Mouse (Mus musculus) forebrain, embryonic 14.5 days (tissue): Measurements from ENCODE around the gene Slc29a1. TPM values are rescaled to one million over a fixed set of nuclear protein-coding genes. Genes with fewer than 3 reads are reported as not detected.

Experiments used
- ATAC-seq: fragments of 200-750 bp; cut with Nextera tagmentation; 2 replicates; pipeline ENCODE4 v1.8.0; 2017; ENCODE audit warnings: mild to moderate bottlenecking, moderate library complexity
- DNase-seq: peaks from one replicate; pipeline ENCODE4 v3.0.0-alpha.2; 2015; ENCODE audit warnings: low spot score
- H3K27ac ChIP-seq: fragments of 300-500 bp; sonication (generic); 2 replicates; pipeline ENCODE4 v1.5.1; 2014; ENCODE audit warnings: low read depth, mild to moderate bottlenecking, control low read depth, low read length, moderate library complexity
- H3K27me3 ChIP-seq: fragments of 300-500 bp; sonication (generic); replicated peaks from 2 replicates; pipeline ENCODE4 v1.6.1; 2014; ENCODE audit warnings: low read length, control low read depth, mixed read lengths; ENCODE audit not compliant: control insufficient read depth, insufficient read depth
- H3K36me3 ChIP-seq: fragments of 300-500 bp; sonication (generic); 2 replicates; pipeline ENCODE4 v1.6.1; 2014; ENCODE audit warnings: low read length, control low read depth; ENCODE audit not compliant: control insufficient read depth, insufficient read depth
- H3K4me1 ChIP-seq: fragments of 300-500 bp; sonication (generic); 2 replicates; pipeline ENCODE4 v1.6.1; 2014; ENCODE audit warnings: antibody characterized with exemption, low read length, control low read depth; ENCODE audit not compliant: control insufficient read depth, insufficient read depth
- H3K4me2 ChIP-seq: fragments of 300-500 bp; sonication (generic); 2 replicates; pipeline ENCODE4 v1.6.1; 2014; ENCODE audit warnings: mild to moderate bottlenecking, control low read depth, low read length
- H3K4me3 ChIP-seq: fragments of 300-500 bp; sonication (generic); 2 replicates; pipeline ENCODE4 v1.5.1; 2014; ENCODE audit warnings: low read depth, low read length, control low read depth
- H3K9ac ChIP-seq: fragments of 300-500 bp; sonication (generic); 2 replicates; pipeline ENCODE4 v1.6.1; 2014; ENCODE audit warnings: mild to moderate bottlenecking, low read length, control low read depth, moderate library complexity
- H3K9me3 ChIP-seq: fragments of 300-500 bp; sonication (generic); replicated peaks from 2 replicates; pipeline ENCODE4 v1.6.1; 2016; ENCODE audit warnings: low read length, control low read depth, mixed read lengths; ENCODE audit not compliant: control insufficient read depth
- WGBS: fragments of 180-500 bp; shearing (Covaris S2); extraction: QIAGEN DNeasy Blood & Tissue Kit; methylation state at CpG from one replicate; pipeline ENCODE4 v1.1.7; 2014; 5-methylcytosine and 5-hydroxymethylcytosine counted together
- polyA plus RNA-seq: library from polyadenylated mRNA; unstranded; fragments of >200 nt; fragmentation: Nextera tagmentation; extraction: Ambion mirVana; gene quantifications from 2 replicates; pipeline ENCODE4 v1.2.1, GENCODE M21; 2014

Gene Slc29a1
- polyA plus RNA-seq, 1 experiment from 2014 or later = 53.0 TPM

DNA sequence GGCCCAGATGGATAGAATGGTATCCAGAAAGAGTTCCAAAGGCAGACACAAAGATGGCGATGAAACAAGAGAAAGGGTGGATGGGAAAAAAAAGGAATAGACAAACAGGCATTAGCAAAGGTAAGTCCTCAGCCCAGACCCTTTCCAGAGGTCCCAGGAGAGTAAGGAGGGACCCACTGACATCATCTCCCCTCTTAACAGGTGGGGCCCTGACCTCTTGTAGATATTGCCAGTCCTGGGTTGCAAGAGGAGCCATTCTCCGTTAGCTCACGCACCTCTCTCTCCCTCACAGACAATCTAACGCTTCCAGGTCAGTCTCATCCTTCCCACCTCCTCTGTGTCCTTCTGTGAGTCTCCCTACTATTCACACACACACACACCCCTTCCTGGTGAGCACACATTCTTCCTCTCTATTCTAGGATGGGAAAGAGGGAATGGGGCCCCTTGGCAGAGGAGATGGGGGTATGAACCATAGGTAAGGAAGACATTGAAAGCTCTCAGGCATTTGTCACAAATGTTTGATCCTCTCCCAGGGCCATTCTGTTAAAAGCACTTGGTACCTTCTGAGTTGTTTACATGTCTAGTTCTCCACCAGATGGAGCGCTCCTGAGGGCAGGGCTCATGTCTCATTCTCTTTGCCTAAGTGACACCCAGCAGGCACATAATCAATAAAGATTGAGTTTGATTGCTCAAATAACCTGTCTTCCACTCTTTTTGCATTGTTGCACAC is 51.8 kb downstream of the Slc29a1 start:
- peaks cover 31% of the 10 kb centered on the region for H3K4me1 ChIP-seq
- no peak for DNase-seq
- peaks cover 27% of the 10 kb centered on the region for H3K27me3 ChIP-seq
- peak overlapping the region; percentile 63 for H3K4me2 ChIP-seq
- H3K36me3 ChIP-seq = peaks cover 42% of the 10 kb centered on the region
- H3K27ac ChIP-seq = no peak overlapping the region
- WGBS = 80% methylated on average over 5 of the region's 5 CpGs
- no peaks in the 10 kb centered on the region for H3K9me3 ChIP-seq
- peak overlapping the region; percentile 88 for H3K4me3 ChIP-seq
- no peak overlapping the region for H3K9ac ChIP-seq
- no peak for ATAC-seq

- Histone ChIP-seq H3K4me2 (peak overlapping the region; percentile 63; the same call in 1 of the 2 replicates), H3K9me3 (no peaks in the 10 kb centered on the region), H3K36me3 (peaks cover 42% of the 10 kb centered on the region), H3K9ac (peak overlapping the region; percentile 22; the same call in 1 of the 2 replicates), H3K27me3 (peaks cover 27% of the 10 kb centered on the region), H3K27ac (no peak overlapping the region), H3K4me3 (no peak overlapping the region), H3K4me1 (peaks cover 31% of the 10 kb centered on the region)
- no peak for DNase-seq
- ATAC-seq = no peak
- WGBS = 71% methylated on average over 16 of the region's 16 CpGs
Observed at GRCm38 (mm10) chr17:45546941-45547340, 52.5 kb downstream of the Slc29a1 start.

GRCm38 (mm10) chr17:45545278-45545961 is 54.0 kb downstream of the Slc29a1 start:
- DNase-seq (no peak), ATAC-seq (no peak)
- Histone ChIP-seq H3K27me3 (peaks cover 27% of the 10 kb centered on the region), H3K4me2 (peak overlapping the region; percentile 30), H3K36me3 (peaks cover 42% of the 10 kb centered on the region), H3K9me3 (no peaks in the 10 kb centered on the region), H3K4me1 (peaks cover 31% of the 10 kb centered on the region), H3K27ac (no peak overlapping the region), H3K9ac (peak overlapping the region; percentile 41; the same call in 1 of the 2 replicates), H3K4me3 (no peak overlapping the region)
- WGBS = 12% methylated on average over 74 of the region's 74 CpGs

GRCm38 (mm10) chr17:45544873-45545277 is 54.5 kb downstream of the Slc29a1 start:
- Histone ChIP-seq H3K4me1 (peaks cover 31% of the 10 kb centered on the region), H3K9me3 (no peaks in the 10 kb centered on the region), H3K36me3 (peaks cover 42% of the 10 kb centered on the region), H3K27me3 (peaks cover 27% of the 10 kb centered on the region), H3K4me3 (no peak overlapping the region), H3K4me2 (peak overlapping the region; percentile 30), H3K9ac (peak overlapping the region; percentile 41; the same call in 1 of the 2 replicates), H3K27ac (no peak overlapping the region; the same call in 1 of the 2 replicates)
- WGBS = 5% methylated on average over 39 of the region's 46 CpGs
- no peak for ATAC-seq
- no peak for DNase-seq

DNA sequence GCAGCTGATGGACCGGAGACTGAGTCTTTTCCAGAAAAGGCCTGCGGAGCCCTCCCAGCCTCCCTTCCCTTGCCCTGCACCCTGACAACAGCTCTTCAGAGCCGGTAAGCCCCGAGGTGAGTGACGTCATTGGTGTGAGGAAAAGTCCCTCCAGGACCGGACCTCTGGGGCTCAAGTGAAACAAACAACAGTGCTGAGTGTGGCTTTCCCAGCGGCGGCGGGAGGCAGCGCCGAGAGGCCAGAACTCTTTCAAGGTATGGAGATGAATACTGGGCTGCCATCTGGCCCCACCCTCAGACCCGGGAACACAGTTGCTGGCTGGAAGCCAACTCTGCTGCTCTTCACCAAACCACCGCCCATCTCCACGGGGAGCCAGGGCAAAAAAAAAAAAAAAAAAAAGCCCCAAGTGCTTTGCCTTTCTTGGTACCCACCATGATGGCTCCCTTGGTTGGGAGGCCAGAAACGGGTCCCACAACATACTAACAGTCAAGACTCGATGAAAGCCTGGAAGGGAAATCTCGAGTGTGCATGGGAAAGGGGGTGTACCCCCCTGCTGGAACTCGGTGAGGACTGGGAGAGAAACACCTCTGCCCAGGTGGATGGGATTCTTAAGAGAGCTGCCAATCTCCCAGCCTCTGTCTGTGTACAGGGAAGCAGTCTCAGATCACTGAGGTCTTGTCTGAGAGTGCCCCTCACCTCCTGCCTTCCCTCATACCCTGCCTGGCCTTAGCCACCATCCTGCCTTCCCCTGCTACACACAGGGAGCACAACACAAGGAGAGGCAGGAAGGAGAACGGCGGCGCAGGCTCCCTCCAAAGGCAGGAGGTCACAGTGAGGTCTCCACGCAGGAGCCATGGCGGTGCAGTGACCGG is 55.2 kb downstream of the Slc29a1 start:
- H3K4me1 ChIP-seq = peaks cover 31% of the 10 kb centered on the region
- peaks cover 42% of the 10 kb centered on the region for H3K36me3 ChIP-seq
- WGBS = 5% methylated on average over 24 of the region's 24 CpGs
- no peaks in the 10 kb centered on the region for H3K9me3 ChIP-seq
- H3K4me2 ChIP-seq = peak overlapping the region; percentile 30; the same call in 1 of the 2 replicates
- peak overlapping the region; percentile 17; the same call in 1 of the 2 replicates for H3K9ac ChIP-seq
- no peak overlapping the region for H3K4me3 ChIP-seq
- DNase-seq = peak; percentile 61
- peaks cover 27% of the 10 kb centered on the region for H3K27me3 ChIP-seq
- H3K27ac ChIP-seq = peak overlapping the region; percentile 52; the same call in 1 of the 2 replicates
- no peak for ATAC-seq

GRCm38 (mm10) chr17:45543115-45543514 is 56.3 kb downstream of the Slc29a1 start:
- ATAC-seq = no peak
- peaks cover 28% of the 10 kb centered on the region for H3K4me1 ChIP-seq
- WGBS = 25% methylated on average over 1 of the region's 1 CpGs
- no peak for DNase-seq
- H3K36me3 ChIP-seq = peaks cover 42% of the 10 kb centered on the region
- no peak overlapping the region for H3K27ac ChIP-seq
- no peaks in the 10 kb centered on the region for H3K9me3 ChIP-seq
- H3K4me2 ChIP-seq = no peak overlapping the region
- H3K27me3 ChIP-seq = peaks cover 27% of the 10 kb centered on the region
- H3K9ac ChIP-seq = no peak overlapping the region; the same call in 1 of the 2 replicates
- no peak overlapping the region for H3K4me3 ChIP-seq

DNA sequence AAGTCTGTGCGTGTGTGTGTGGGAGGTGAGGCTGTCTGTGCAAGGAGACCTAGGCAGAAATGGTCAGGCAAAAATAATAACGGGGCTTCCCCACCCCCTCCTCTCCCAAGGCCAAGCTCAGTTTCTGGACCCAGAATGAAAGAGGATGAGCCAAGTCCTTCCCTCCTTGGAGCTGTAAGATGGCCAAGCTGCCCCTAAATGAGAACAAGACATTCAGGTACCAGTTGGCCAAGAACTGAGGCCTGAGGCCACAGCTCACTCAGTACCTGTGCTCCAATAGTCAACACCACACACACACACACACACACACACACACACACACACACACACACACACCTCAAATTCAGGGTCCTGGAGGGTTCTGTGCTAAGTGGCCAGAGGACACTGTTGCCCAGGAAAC is 56.7 kb downstream of the Slc29a1 start:
- Histone ChIP-seq H3K4me2 (no peak overlapping the region), H3K4me3 (no peak overlapping the region), H3K9me3 (no peaks in the 10 kb centered on the region), H3K27me3 (peaks cover 27% of the 10 kb centered on the region), H3K4me1 (peaks cover 27% of the 10 kb centered on the region), H3K9ac (no peak overlapping the region), H3K27ac (no peak overlapping the region), H3K36me3 (peaks cover 42% of the 10 kb centered on the region)
- no peak for DNase-seq
- no peak for ATAC-seq
- 80% methylated on average over 2 of the region's 2 CpGs for WGBS

GRCm38 (mm10) chr17:45542129-45542528 is 57.3 kb downstream of the Slc29a1 start:
- Histone ChIP-seq H3K27ac (no peak overlapping the region), H3K36me3 (peaks cover 42% of the 10 kb centered on the region), H3K9me3 (no peaks in the 10 kb centered on the region), H3K27me3 (peaks cover 27% of the 10 kb centered on the region), H3K4me3 (no peak overlapping the region), H3K9ac (no peak overlapping the region), H3K4me1 (peaks cover 26% of the 10 kb centered on the region), H3K4me2 (no peak overlapping the region)
- 36% methylated on average over 6 of the region's 6 CpGs for WGBS
- ATAC-seq (no peak), DNase-seq (no peak)
